Mouse (Mus musculus): ENCODE measurements at regions not wholly inside any gene's neighbourhood (a gene's known extent, or its start where the extent isn't known, plus 50 kb on each side); places are given as distances from the start of the nearest gene placed in this dataset.

- in situ Hi-C loops (cut with MboI, MseI) = no loop called here
These were observed 172.8 kb upstream of the Stt3b start for GRCm38 (mm10) chr9:115483024-115483423.

GRCm38 (mm10) chr9:115483721-115484120 lies 173.5 kb upstream of the Stt3b start:
- in situ Hi-C loops (cut with MboI, MseI) = no loop called here

- in situ Hi-C loops (cut with MboI, MseI) = no loop called here
These were observed 174.2 kb upstream of the Stt3b start for GRCm38 (mm10) chr9:115484408-115484807.

GRCm38 (mm10) chr9:115485219-115485618 lies 175.0 kb upstream of the Stt3b start:
- in situ Hi-C loops (cut with MboI, MseI) = no loop called here

GRCm38 (mm10) chr9:115487175-115487760 lies 177.0 kb upstream of the Stt3b start:
- in situ Hi-C loops (cut with MboI, MseI) = no loop called here

- in situ Hi-C loops (cut with MboI, MseI) = no loop called here
These were observed 178.9 kb upstream of the Stt3b start for GRCm38 (mm10) chr9:115488913-115489809.

- in situ Hi-C loops (cut with MboI, MseI) = no loop called here
These were observed 182.4 kb upstream of the Stt3b start for GRCm38 (mm10) chr9:115492431-115493171.

- in situ Hi-C loops (cut with MboI, MseI) = no loop called here
These were observed 183.5 kb upstream of the Stt3b start for GRCm38 (mm10) chr9:115493765-115494164.

GRCm38 (mm10) chr9:115499536-115499935 lies 189.3 kb upstream of the Stt3b start:
- in situ Hi-C loops (cut with MboI, MseI) = no loop called here

- in situ Hi-C loops (cut with MboI, MseI) = no loop called here
These were observed 194.6 kb upstream of the Stt3b start for GRCm38 (mm10) chr9:115504789-115505188.

GRCm38 (mm10) chr9:115507131-115507689 lies 197.0 kb upstream of the Stt3b start:
- in situ Hi-C loops (cut with MboI, MseI) = no loop called here

GRCm38 (mm10) chr9:115512835-115513629 lies 202.8 kb upstream of the Stt3b start:
- in situ Hi-C loops (cut with MboI, MseI) = no loop called here

- in situ Hi-C loops (cut with MboI, MseI) = no loop called here
These were observed 207.7 kb upstream of the Stt3b start for GRCm38 (mm10) chr9:115517903-115518302.

GRCm38 (mm10) chr9:115524161-115524560 lies 213.9 kb upstream of the Stt3b start:
- in situ Hi-C loops (cut with MboI, MseI) = no loop called here

- in situ Hi-C loops (cut with MboI, MseI) = no loop called here
These were observed 214.4 kb upstream of the Stt3b start for GRCm38 (mm10) chr9:115524591-115524990.

GRCm38 (mm10) chr9:115526322-115526721 lies 216.1 kb upstream of the Stt3b start:
- in situ Hi-C loops (cut with MboI, MseI) = no loop called here

- in situ Hi-C loops (cut with MboI, MseI) = no loop called here
These were observed 216.8 kb upstream of the Stt3b start for GRCm38 (mm10) chr9:115526981-115527380.

- in situ Hi-C loops (cut with MboI, MseI) = loop anchor here (5.0 kb wide), 1 partner anchor 82 kb away; no protein-coding TSS in a partner anchor
These were observed 224.0 kb upstream of the Stt3b start for GRCm38 (mm10) chr9:115534198-115534597.

- in situ Hi-C loops (cut with MboI, MseI) = no loop called here
These were observed 233.4 kb upstream of the Stt3b start for GRCm38 (mm10) chr9:115543665-115544064.

- in situ Hi-C loops (cut with MboI, MseI) = no loop called here
These were observed 235.0 kb upstream of the Stt3b start for GRCm38 (mm10) chr9:115545178-115545577.

- in situ Hi-C loops (cut with MboI, MseI) = no loop called here
These were observed 235.6 kb upstream of the Stt3b start for GRCm38 (mm10) chr9:115545792-115546191.

All from T-helper 1 cell (primary cell).